Mouse (Mus musculus) lung, embryonic 14.5 days (tissue): ENCODE results near the gene Syndig1. TPM values are rescaled to one million over a fixed set of nuclear protein-coding genes. Genes with fewer than 3 reads are reported as not detected.

Experiments
- ATAC-seq: fragments of 200-750 bp; cut with Nextera tagmentation; 2 replicates; pipeline ENCODE4 v1.8.0; 2017; ENCODE audit warnings: mild to moderate bottlenecking, moderate TSS enrichment, moderate library complexity; ENCODE audit not compliant: insufficient read depth
- DNase-seq: peaks from one replicate; pipeline ENCODE4 v3.0.0-alpha.2; 2015
- H3K27ac ChIP-seq: fragments of 300-500 bp; sonication (generic); 2 replicates; pipeline ENCODE4 v1.5.1; 2014; ENCODE audit warnings: low read depth, mild to moderate bottlenecking, moderate library complexity
- H3K27me3 ChIP-seq: fragments of 300-500 bp; sonication (generic); 2 replicates; pipeline ENCODE4 v1.6.1; 2014; ENCODE audit warnings: low read length, control low read depth; ENCODE audit not compliant: insufficient read depth
- H3K36me3 ChIP-seq: fragments of 300-500 bp; sonication (generic); 2 replicates; pipeline ENCODE4 v1.6.1; 2014; ENCODE audit warnings: control low read depth; ENCODE audit not compliant: insufficient read depth
- H3K4me1 ChIP-seq: fragments of 300-500 bp; sonication (generic); 2 replicates; pipeline ENCODE4 v1.6.1; 2014; ENCODE audit warnings: antibody characterized with exemption, control low read depth; ENCODE audit not compliant: insufficient read depth
- H3K4me2 ChIP-seq: fragments of 300-500 bp; sonication (generic); 2 replicates; pipeline ENCODE4 v1.6.1; 2014; ENCODE audit warnings: mild to moderate bottlenecking
- H3K4me3 ChIP-seq: fragments of 300-500 bp; sonication (generic); 2 replicates; pipeline ENCODE4 v1.5.1; 2014; ENCODE audit warnings: low read depth, low read length
- H3K9ac ChIP-seq: fragments of 300-500 bp; sonication (generic); 2 replicates; pipeline ENCODE4 v1.6.1; 2014
- H3K9me3 ChIP-seq: fragments of 300-500 bp; sonication (generic); 2 replicates; pipeline ENCODE4 v1.6.1; 2016; ENCODE audit warnings: low read depth, low read length, control low read depth
- CTCF ChIP-seq: IDR thresholded peaks from 2 replicates; pipeline ENCODE4 v1.5.1; 2016; ENCODE audit warnings: antibody characterized with exemption, low read depth
- WGBS: fragments of 180-500 bp; shearing (Covaris S2); extraction: QIAGEN DNeasy Blood & Tissue Kit; methylation state at CpG from one replicate; pipeline ENCODE4 v1.1.7; 2014; 5-methylcytosine and 5-hydroxymethylcytosine counted together
- polyA plus RNA-seq: library from polyadenylated mRNA; unstranded; fragments of >200 nt; fragmentation: Nextera tagmentation; extraction: Ambion mirVana; gene quantifications from 2 replicates; pipeline ENCODE4 v1.2.1, GENCODE M21; 2014

The Syndig1 gene
- polyA plus RNA-seq, 1 experiment from 2014 or later: 4.2 TPM

GRCm38 (mm10) chr2:149829955-149830535 is 1.0 kb downstream of the Syndig1 start:
- peaks cover 37% of the 10 kb centered on the region for H3K27me3 ChIP-seq
- no peaks in the 10 kb centered on the region for H3K9me3 ChIP-seq
- DNase-seq (peak; percentile 29), ATAC-seq (peak; percentile 65)
- peak overlapping the region; percentile 92 for H3K4me2 ChIP-seq
- peak overlapping the region; percentile 50 for H3K9ac ChIP-seq
- 2% methylated on average over 26 of the region's 26 CpGs for WGBS
- H3K4me3 ChIP-seq: peak overlapping the region; percentile 49
- H3K36me3 ChIP-seq: no peaks in the 10 kb centered on the region
- H3K4me1 ChIP-seq: no peaks in the 10 kb centered on the region
- no peak overlapping the region for H3K27ac ChIP-seq
- TF ChIP-seq CTCF: no peak

GRCm38 (mm10) chr2:149830536-149831458 is 1.8 kb downstream of the Syndig1 start, which contains the start of gene C530025M09Rik:
Gene C530025M09Rik, minus strand, starts transcription at chr2:149831213.
- Histone ChIP-seq H3K27ac (no peak within 1 kb of the TSS), H3K4me3 (peak within 1 kb of the TSS; percentile 49), H3K4me2 (peak within 1 kb of the TSS; percentile 92), H3K9me3 (no peaks in the 10 kb centered on the region), H3K36me3 (no peaks in the 10 kb centered on the region), H3K4me1 (no peaks in the 10 kb centered on the region), H3K27me3 (peaks cover 37% of the 10 kb centered on the region), H3K9ac (peak within 1 kb of the TSS; percentile 50)
- DNase-seq (peak; percentile 80), ATAC-seq (peak; percentile 92)
- no peak for TF ChIP-seq CTCF
- under 1% methylated on average over 80 of the region's 82 CpGs for WGBS

GRCm38 (mm10) chr2:149831459-149832245 is 2.6 kb downstream of the Syndig1 start:
- H3K4me3 ChIP-seq: peak overlapping the region; percentile 49
- H3K4me2 ChIP-seq: peak overlapping the region; percentile 92
- H3K9ac ChIP-seq: peak overlapping the region; percentile 50; the same call in 1 of the 2 replicates
- H3K27me3 ChIP-seq: peaks cover 37% of the 10 kb centered on the region
- WGBS: 2% methylated on average over 29 of the region's 29 CpGs
- DNase-seq (peak; percentile 6), ATAC-seq (peak; percentile 9; the same call in 1 of the 2 replicates)
- TF ChIP-seq CTCF: 0 out of 2 replicates have a peak, but pooled peaks have one; percentile 11
- H3K27ac ChIP-seq: no peak overlapping the region
- H3K4me1 ChIP-seq: no peaks in the 10 kb centered on the region
- H3K36me3 ChIP-seq: no peaks in the 10 kb centered on the region
- H3K9me3 ChIP-seq: no peaks in the 10 kb centered on the region

GRCm38 (mm10) chr2:149832301-149832700 is 3.3 kb downstream of the Syndig1 start:
- Histone ChIP-seq H3K27me3 (peaks cover 37% of the 10 kb centered on the region), H3K4me1 (no peaks in the 10 kb centered on the region), H3K36me3 (no peaks in the 10 kb centered on the region), H3K4me2 (peak overlapping the region; percentile 92; the same call in 1 of the 2 replicates), H3K27ac (no peak overlapping the region), H3K9me3 (no peaks in the 10 kb centered on the region), H3K4me3 (peak overlapping the region; percentile 49; the same call in 1 of the 2 replicates), H3K9ac (no peak overlapping the region)
- no peak for TF ChIP-seq CTCF
- ATAC-seq: no peak
- no peak for DNase-seq
- 12% methylated on average over 5 of the region's 5 CpGs for WGBS

- ATAC-seq: no peak
- WGBS: 100% methylated on average over 1 of the region's 1 CpGs
- no peaks in the 10 kb centered on the region for H3K36me3 ChIP-seq
- H3K9ac ChIP-seq: no peak overlapping the region
- peaks cover 26% of the 10 kb centered on the region for H3K27me3 ChIP-seq
- DNase-seq: no peak
- H3K9me3 ChIP-seq: no peaks in the 10 kb centered on the region
- H3K4me2 ChIP-seq: no peak overlapping the region
- no peak overlapping the region for H3K27ac ChIP-seq
- no peak overlapping the region for H3K4me3 ChIP-seq
- H3K4me1 ChIP-seq: no peaks in the 10 kb centered on the region
- no peak for TF ChIP-seq CTCF
Measured at GRCm38 (mm10) chr2:149835091-149835490, 6.1 kb downstream of the Syndig1 start.

- 77% methylated on average over 2 of the region's 2 CpGs for WGBS
- ATAC-seq (no peak), DNase-seq (no peak)
- TF ChIP-seq CTCF: no peak
- Histone ChIP-seq H3K4me3 (no peak overlapping the region), H3K36me3 (no peaks in the 10 kb centered on the region), H3K4me1 (no peaks in the 10 kb centered on the region), H3K9ac (no peak overlapping the region), H3K27me3 (peaks cover 11% of the 10 kb centered on the region), H3K9me3 (no peaks in the 10 kb centered on the region), H3K4me2 (no peak overlapping the region), H3K27ac (no peak overlapping the region)
Measured at GRCm38 (mm10) chr2:149836471-149837135, 7.6 kb downstream of the Syndig1 start.
